ENCODE assay signal across 8 mouse cellular contexts in the genomic region with DNA sequence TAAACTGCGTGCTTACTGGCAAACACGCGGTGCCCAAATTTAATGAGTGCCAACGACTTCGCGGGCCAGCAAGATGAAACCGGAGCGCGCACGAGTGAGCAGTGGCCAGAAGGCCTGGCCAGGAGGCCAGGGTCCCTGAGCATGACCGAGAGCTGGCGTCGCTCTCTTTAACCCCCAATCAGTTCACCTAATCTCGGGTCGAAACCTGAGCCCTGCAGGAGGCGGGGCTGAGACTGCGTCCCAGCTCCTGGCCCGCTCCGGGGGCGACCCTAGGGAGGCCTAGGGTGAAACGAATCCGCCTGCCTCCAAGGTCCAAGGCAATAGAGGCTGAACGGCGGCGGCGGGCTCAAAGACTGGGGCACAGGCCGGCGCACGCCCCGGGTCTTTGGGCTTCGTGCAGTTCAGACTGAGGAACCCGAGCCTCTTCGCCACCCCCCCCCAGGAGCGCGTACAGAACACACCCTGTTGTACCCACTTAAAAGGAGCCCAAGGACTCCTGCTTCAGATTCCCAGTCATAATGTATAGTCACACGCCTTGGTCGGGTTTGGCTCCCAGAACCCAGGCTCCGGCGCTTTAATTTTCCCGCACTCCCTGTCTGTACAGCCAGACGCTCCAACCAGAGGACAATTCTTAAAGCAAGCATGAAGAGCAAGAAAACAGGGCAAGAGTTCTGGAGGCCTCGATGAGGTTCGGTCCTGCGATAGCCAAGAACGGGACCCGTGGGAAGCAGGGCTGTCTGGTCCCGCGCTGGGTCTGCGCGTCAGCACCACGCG. TPM values are rescaled to one million over a fixed set of nuclear protein-coding genes. Genes with fewer than 3 reads are reported as not detected.
DNase-seq lines count a peak whose midpoint lies in the region; ATAC-seq and TF ChIP-seq lines count a peak whose summit lies in the region.

No protein-coding gene starts in this region.

- DNase-seq in ovary, postnatal 36 days (ENCODE audit: low spot score): peak; percentile 11
- DNase-seq in ovary, adult 18-20 months (ENCODE audit: low spot score): no peak
- DNase-seq in embryo, embryonic 9.5 days (ENCODE audit: extremely low spot score): peak; percentile 66
- no peak for DNase-seq in layer of hippocampus, adult 9-11 months
- no peak for DNase-seq in cerebellum, postnatal 4 days (ENCODE audit: low spot score in 2 of 2)

- WGBS in hindbrain, embryonic 15.5 days: 1% methylated on average over 52 of the region's 52 CpGs

- peak; percentile 24; the same call in 1 of the 2 replicates for ATAC-seq in hindbrain, embryonic 15.5 days (ENCODE audit: low FRiP score, low read depth)
- ATAC-seq in megakaryocyte, adult 5-6 weeks (ENCODE audit: poor library complexity, severe bottlenecking): peak; percentile 4; the same call in 1 of the 2 replicates

- peaks cover 74% of the 10 kb centered on the region for H3K27me3 ChIP-seq in hindbrain, embryonic 15.5 days
- H3K27me3 ChIP-seq in testis, adult 2 months (ENCODE audit: control insufficient read depth, insufficient read depth, low read length): peaks cover 3% of the 10 kb centered on the region; the same call in 1 of the 2 replicates

- peaks cover 53% of the 10 kb centered on the region for H3K4me1 ChIP-seq in hindbrain, embryonic 15.5 days (replicated peaks)
- H3K4me1 ChIP-seq in testis, adult 2 months (ENCODE audit: control insufficient read depth, insufficient read depth, low read length): peaks cover 33% of the 10 kb centered on the region

- no peak overlapping the region for H3K27ac ChIP-seq in hindbrain, embryonic 15.5 days (replicated peaks)
- no peak overlapping the region for H3K27ac ChIP-seq in testis, adult 2 months (ENCODE audit: control insufficient read depth, insufficient read depth, low read depth, low read length)

- H3K4me3 ChIP-seq in hindbrain, embryonic 15.5 days: peak overlapping the region; percentile 9
- H3K4me3 ChIP-seq in testis, adult 2 months (ENCODE audit: control insufficient read depth, low read depth, low read length): peak overlapping the region; percentile 41

- no peak overlapping the region for H3K9ac ChIP-seq in hindbrain, embryonic 15.5 days

- H3K36me3 ChIP-seq in hindbrain, embryonic 15.5 days: no peaks in the 10 kb centered on the region
- no peaks in the 10 kb centered on the region for H3K36me3 ChIP-seq in testis, adult 2 months (ENCODE audit: control insufficient read depth, insufficient read depth, low read length)

- TF ChIP-seq POLR2A in testis, adult 2 months (IDR thresholded peaks at IDR 0.05; ENCODE audit: control insufficient read depth, low read depth, low read length): no peak

- peak overlapping the region; percentile 48 for H3K4me2 ChIP-seq in hindbrain, embryonic 15.5 days

- H3K9me3 ChIP-seq in hindbrain, embryonic 15.5 days: no peaks in the 10 kb centered on the region

- TF ChIP-seq CTCF in testis, adult 2 months (IDR thresholded peaks at IDR 0.05; ENCODE audit: control insufficient read depth, insufficient read depth, insufficient replicate concordance, low read depth, low read length): no peak

RNA-seq across cellular contexts. Expression of a gene that starts 1.0 kb away (rescaled TPM):
- polyA plus RNA-seq in hindbrain, embryonic 15.5 days (2015; fragmentation: Nextera tagmentation; extraction: Ambion mirVana): not detected in 2 replicates
- total RNA-seq in megakaryocyte, adult 5-6 weeks (2015): 1.0 and 3.6 TPM in 2 replicates
- 2.2 and 3.7 TPM in 2 replicates for total RNA-seq in megakaryocyte, adult 5-6 weeks (2017)
- polyA plus RNA-seq in testis, adult 2 months (2012; rRNA removed): 1.3 and 1.8 TPM in 2 replicates

Comparison
In these comparisons a context has a peak if more than half of its experiments do, and no peak if none do; other contexts are left out.
1. DNase-seq: peak in ovary, postnatal 36 days (single experiment) and embryo, embryonic 9.5 days (single experiment); none in ovary, adult 18-20 months (single experiment), layer of hippocampus, adult 9-11 months (single experiment) and cerebellum, postnatal 4 days (0 of 2).